ENCODE assay signal across 17 mouse cellular contexts in genomic region chr19:4496535-4497262, GRCm38 (mm10). TPM values are rescaled to one million over a fixed set of nuclear protein-coding genes. Genes with fewer than 3 reads are reported as not detected.
A peak's percentile ranks its signal among the peaks of the same experiment; 100 is the strongest.
DNase-seq lines count a peak whose midpoint lies in the region; ATAC-seq lines count a peak whose summit lies in the region.
"Had no signal": no experiment of that assay in that cellular context is flagged by ENCODE, and none has a peak within 500 bp of the region (broad histone marks: within the 10 kb centered on the region; RNA-seq: fewer than 3 reads in every experiment).

No protein-coding gene starts in this region.

- H3K27me3 ChIP-seq in liver, embryonic 13.5 days: 0 out of 2 replicates have a peak, but pooled peaks cover 3% of the 10 kb centered on the region
- H3K27me3 ChIP-seq in liver, embryonic 11.5 days (replicated peaks; ENCODE audit: control insufficient read depth, insufficient read depth, low read length): no peaks in the 10 kb centered on the region
- H3K27me3 ChIP-seq in stomach, embryonic 16.5 days (ENCODE audit: control insufficient read depth, insufficient read depth, low read length): no peaks in the 10 kb centered on the region; the same call in 1 of the 2 replicates
- H3K27me3 ChIP-seq: heart, embryonic 15.5 days; limb, embryonic 12.5 days; midbrain, embryonic 12.5 days had no signal

- H3K9me3 ChIP-seq in liver, embryonic 13.5 days (replicated peaks): no peaks in the 10 kb centered on the region
- no peaks in the 10 kb centered on the region for H3K9me3 ChIP-seq in liver, embryonic 11.5 days (ENCODE audit: control insufficient read depth, low read length)
- H3K9me3 ChIP-seq in stomach, embryonic 16.5 days (replicated peaks; ENCODE audit: control insufficient read depth, low read length): no peaks in the 10 kb centered on the region
- H3K9me3 ChIP-seq: heart, embryonic 15.5 days; limb, embryonic 12.5 days; midbrain, embryonic 12.5 days had no signal

- peak overlapping the region; percentile 34 for H3K27ac ChIP-seq in liver, embryonic 13.5 days
- no peak overlapping the region for H3K27ac ChIP-seq in liver, embryonic 11.5 days (ENCODE audit: low read depth, low read length)
- peak overlapping the region; percentile 49; the same call in 1 of the 2 replicates for H3K27ac ChIP-seq in stomach, embryonic 16.5 days (ENCODE audit: low read length)
- H3K27ac ChIP-seq: heart, embryonic 15.5 days; limb, embryonic 12.5 days; midbrain, embryonic 12.5 days had no signal

- H3K4me3 ChIP-seq in liver, embryonic 13.5 days (replicated peaks): no peak overlapping the region
- no peak overlapping the region for H3K4me3 ChIP-seq in liver, embryonic 11.5 days (ENCODE audit: low read depth, low read length)
- no peak overlapping the region for H3K4me3 ChIP-seq in stomach, embryonic 16.5 days (replicated peaks; ENCODE audit: low read length)
- H3K4me3 ChIP-seq: erythroblast, embryonic 14.5 days; heart, embryonic 15.5 days; limb, embryonic 12.5 days; midbrain, embryonic 12.5 days had no signal

- no peaks in the 10 kb centered on the region for H3K36me3 ChIP-seq in liver, embryonic 13.5 days
- no peaks in the 10 kb centered on the region for H3K36me3 ChIP-seq in liver, embryonic 11.5 days (ENCODE audit: control insufficient read depth, insufficient read depth, low read length)
- no peaks in the 10 kb centered on the region for H3K36me3 ChIP-seq in stomach, embryonic 16.5 days (ENCODE audit: control insufficient read depth, insufficient read depth, low read length)
- H3K36me3 ChIP-seq: heart, embryonic 15.5 days; limb, embryonic 12.5 days; midbrain, embryonic 12.5 days had no signal

- H3K4me2 ChIP-seq in liver, embryonic 13.5 days: no peak overlapping the region
- no peak overlapping the region for H3K4me2 ChIP-seq in liver, embryonic 11.5 days
- H3K4me2 ChIP-seq in stomach, embryonic 16.5 days (ENCODE audit: low read depth, low read length): no peak overlapping the region

- peaks cover 15% of the 10 kb centered on the region for H3K4me1 ChIP-seq in liver, embryonic 13.5 days (replicated peaks)
- peaks cover 9% of the 10 kb centered on the region; the same call in 1 of the 2 replicates for H3K4me1 ChIP-seq in liver, embryonic 11.5 days (replicated peaks; ENCODE audit: control insufficient read depth, insufficient read depth, low read length)
- H3K4me1 ChIP-seq in stomach, embryonic 16.5 days (ENCODE audit: control insufficient read depth, insufficient read depth, low read length): peaks cover 10% of the 10 kb centered on the region

- peak; percentile 37 for DNase-seq in adrenal gland, adult 8-10 months
- no peak for DNase-seq in adrenal gland, postnatal 4 days (ENCODE audit: low spot score in 2 of 2)
- DNase-seq in liver, embryonic 13.5 days: no peak
- DNase-seq in liver, embryonic 11.5 days (ENCODE audit: low spot score): no peak
- peak; percentile 55 to 76 for DNase-seq in kidney, adult 8-10 months
- DNase-seq in spleen, postnatal 14 days (ENCODE audit: low spot score in 2 of 2): no peak
- no peak for DNase-seq in gastrocnemius, postnatal 36 days

- WGBS in liver, embryonic 13.5 days (ENCODE audit: insufficient replicate concordance): 61% methylated on average over 3 of the region's 3 CpGs
- whole genome bisulfite sequencing in liver, embryonic 11.5 days: 80% methylated on average over 3 of the region's 3 CpGs
- 74% methylated on average over 3 of the region's 3 CpGs for WGBS in stomach, embryonic 16.5 days

- peak; percentile 21; the same call in 1 of the 2 replicates for ATAC-seq in liver, embryonic 13.5 days (ENCODE audit: low read depth)
- no peak for ATAC-seq in liver, embryonic 11.5 days (replicated peaks; ENCODE audit: low FRiP score)
- ATAC-seq in stomach, embryonic 16.5 days (ENCODE audit: insufficient read depth, low FRiP score): peak; percentile 65; the same call in 1 of the 2 replicates

- H3K9ac ChIP-seq in liver, embryonic 13.5 days: no peak overlapping the region
- no peak overlapping the region for H3K9ac ChIP-seq in liver, embryonic 11.5 days (ENCODE audit: low read depth, low read length)
- H3K9ac ChIP-seq in stomach, embryonic 16.5 days (ENCODE audit: low read length): no peak overlapping the region
- H3K9ac ChIP-seq: heart, embryonic 15.5 days; limb, embryonic 12.5 days; midbrain, embryonic 12.5 days had no signal

- intact Hi-C loops in gastrocnemius, postnatal 36 days (cut with DNase I): loop anchor here (10.0 kb wide), 1 partner anchor 348 kb away; no protein-coding TSS in a partner anchor

RNA-seq across cellular contexts. Expression of gene 2010003K11Rik, which starts 1.7 kb away (rescaled TPM):
- total RNA-seq in adrenal gland, adult 8-10 months (2022): 10 to 100 TPM; 12.2 to 22.5 (median 20.2) TPM
- total RNA-seq in adrenal gland, postnatal 4 days (2021): 1 to 10 TPM; 2.0 to 4.1 TPM
- not detected in 2 replicates for polyA plus RNA-seq in liver, embryonic 13.5 days (2015; fragmentation: Nextera tagmentation; extraction: Ambion mirVana)
- polyA plus RNA-seq in liver, embryonic 11.5 days (2014; fragmentation: Nextera tagmentation; extraction: Ambion mirVana): 0.14 TPM in 1 of 2 replicates, not detected in the other
- 1.8 and 2.5 TPM in 2 replicates for polyA plus RNA-seq in stomach, embryonic 16.5 days (2015; fragmentation: Nextera tagmentation; extraction: Ambion mirVana)
- not detected for total RNA-seq in gastrocnemius, postnatal 36 days (2021)
- total RNA-seq: granulocyte monocyte progenitor cell, adult 5-6 weeks; layer of hippocampus, postnatal 25 days had no signal
- polyA plus RNA-seq: erythroblast, embryonic 14.5 days; heart, embryonic 15.5 days; hindbrain, embryonic 16.5 days; limb, embryonic 12.5 days; midbrain, embryonic 12.5 days; neural tube, embryonic 11.5 days; spleen, adult 2 months had no signal

RNA-seq across cellular contexts. Expression of gene Pcx, which starts 13.6 kb away (rescaled TPM):
- total RNA-seq in adrenal gland, adult 8-10 months (2022): 100 to 1,000 TPM; 351 to 737 (median 517) TPM
- 100 to 1,000 TPM; 215 to 218 TPM for total RNA-seq in adrenal gland, postnatal 4 days (2021)
- polyA plus RNA-seq in liver, embryonic 13.5 days (2015; fragmentation: Nextera tagmentation; extraction: Ambion mirVana): 31.4 and 35.1 TPM in 2 replicates
- 18.6 and 21.0 TPM in 2 replicates for polyA plus RNA-seq in liver, embryonic 11.5 days (2014; fragmentation: Nextera tagmentation; extraction: Ambion mirVana)
- polyA plus RNA-seq in stomach, embryonic 16.5 days (2015; fragmentation: Nextera tagmentation; extraction: Ambion mirVana): 24.0 and 30.0 TPM in 2 replicates
- total RNA-seq in gastrocnemius, postnatal 36 days (2021): 10 to 100 TPM; 62.5 to 63.4 TPM

RNA-seq across cellular contexts. Expression of gene Syt12, which starts 19.5 kb away (rescaled TPM):
- 10 to 100 TPM; 60.5 to 90.4 (median 73.7) TPM for total RNA-seq in adrenal gland, adult 8-10 months (2022)
- total RNA-seq in adrenal gland, postnatal 4 days (2021): 10 to 100 TPM; 21.0 to 21.4 TPM
- 0.17 and 0.22 TPM in 2 replicates for polyA plus RNA-seq in liver, embryonic 13.5 days (2015; fragmentation: Nextera tagmentation; extraction: Ambion mirVana)
- polyA plus RNA-seq in liver, embryonic 11.5 days (2014; fragmentation: Nextera tagmentation; extraction: Ambion mirVana): 0.26 and 0.27 TPM in 2 replicates
- polyA plus RNA-seq in stomach, embryonic 16.5 days (2015; fragmentation: Nextera tagmentation; extraction: Ambion mirVana): 0.75 and 0.96 TPM in 2 replicates
- total RNA-seq in gastrocnemius, postnatal 36 days (2021): 1 to 10 TPM; 8.5 to 8.6 TPM
- total RNA-seq: granulocyte monocyte progenitor cell, adult 5-6 weeks had no signal
- polyA plus RNA-seq: erythroblast, embryonic 14.5 days had no signal

RNA-seq across cellular contexts. Expression of gene Rhod, which starts 57.5 kb away (rescaled TPM):
- 10 to 100 TPM; 29.8 to 48.0 (median 39.3) TPM for total RNA-seq in adrenal gland, adult 8-10 months (2022)
- total RNA-seq in adrenal gland, postnatal 4 days (2021): 10 to 100 TPM; 18.0 to 19.7 TPM
- polyA plus RNA-seq in liver, embryonic 13.5 days (2015; fragmentation: Nextera tagmentation; extraction: Ambion mirVana): 6.5 and 6.7 TPM in 2 replicates
- polyA plus RNA-seq in liver, embryonic 11.5 days (2014; fragmentation: Nextera tagmentation; extraction: Ambion mirVana): 10.3 and 14.3 TPM in 2 replicates
- polyA plus RNA-seq in stomach, embryonic 16.5 days (2015; fragmentation: Nextera tagmentation; extraction: Ambion mirVana): 24.3 and 36.4 TPM in 2 replicates
- under 1 TPM; 0.39 to 0.69 TPM for total RNA-seq in gastrocnemius, postnatal 36 days (2021)
- polyA plus RNA-seq: erythroblast, embryonic 14.5 days had no signal

Comparison
In these comparisons a context has a peak if more than half of its experiments do, and no peak if none do; other contexts are left out.
1. DNase-seq: peak in adrenal gland, adult 8-10 months (single experiment) and kidney, adult 8-10 months (2 of 2); none in adrenal gland, postnatal 4 days (0 of 2), liver, embryonic 13.5 days (single experiment), liver, embryonic 11.5 days (single experiment), spleen, postnatal 14 days (0 of 2) and gastrocnemius, postnatal 36 days (0 of 2).